ENCODE assay signal across 8 mouse cellular contexts in genomic region chr12:72757086-72757485, GRCm38 (mm10). TPM values are rescaled to one million over a fixed set of nuclear protein-coding genes. Genes with fewer than 3 reads are reported as not detected.
DNase-seq lines count a peak whose midpoint lies in the region; ATAC-seq lines count a peak whose summit lies in the region.

TSS of gene Ppm1a (plus strand) at chr12:72757455.

- H3K9ac ChIP-seq in kidney, embryonic 14.5 days (ENCODE audit: low read depth, low read length): no peak within 1 kb of the TSS
- H3K9ac ChIP-seq in forebrain, embryonic 15.5 days (replicated peaks): no peak within 1 kb of the TSS
- no peak within 1 kb of the TSS for H3K9ac ChIP-seq in liver, embryonic 12.5 days

- DNase-seq in kidney, adult 18-20 months: no peak
- peak; percentile 16 for DNase-seq in adrenal gland, adult 2 months
- peak; percentile 59 for DNase-seq in hindbrain, embryonic 10.5 days (ENCODE audit: low spot score)
- peak; percentile 35 for DNase-seq in retina, postnatal 1 day
- DNase-seq in kidney, postnatal 36 days: no peak

- no peaks in the 10 kb centered on the region for H3K27me3 ChIP-seq in kidney, embryonic 14.5 days (ENCODE audit: control insufficient read depth, insufficient read depth, low read length)
- no peaks in the 10 kb centered on the region for H3K27me3 ChIP-seq in forebrain, embryonic 15.5 days
- no peaks in the 10 kb centered on the region for H3K27me3 ChIP-seq in hindbrain, embryonic 10.5 days (ENCODE audit: insufficient read depth, poor library complexity, severe bottlenecking)
- H3K27me3 ChIP-seq in liver, embryonic 12.5 days (replicated peaks): no peaks in the 10 kb centered on the region

- H3K36me3 ChIP-seq in kidney, embryonic 14.5 days (ENCODE audit: control insufficient read depth, insufficient read depth, low read length): no peaks in the 10 kb centered on the region
- no peaks in the 10 kb centered on the region for H3K36me3 ChIP-seq in forebrain, embryonic 15.5 days
- no peaks in the 10 kb centered on the region for H3K36me3 ChIP-seq in hindbrain, embryonic 10.5 days
- H3K36me3 ChIP-seq in liver, embryonic 12.5 days: no peaks in the 10 kb centered on the region

- H3K27ac ChIP-seq in kidney, embryonic 14.5 days (ENCODE audit: low read depth, low read length): no peak within 1 kb of the TSS
- no peak within 1 kb of the TSS for H3K27ac ChIP-seq in forebrain, embryonic 15.5 days (replicated peaks)
- H3K27ac ChIP-seq in hindbrain, embryonic 10.5 days: peak within 1 kb of the TSS; percentile 82
- no peak within 1 kb of the TSS for H3K27ac ChIP-seq in liver, embryonic 12.5 days

- 15% methylated on average over 4 of the region's 4 CpGs for WGBS in kidney, embryonic 14.5 days
- 15% methylated on average over 4 of the region's 4 CpGs for WGBS in forebrain, embryonic 15.5 days
- 11% methylated on average over 4 of the region's 4 CpGs for WGBS in hindbrain, embryonic 10.5 days
- 15% methylated on average over 4 of the region's 4 CpGs for WGBS in liver, embryonic 12.5 days (ENCODE audit: insufficient replicate concordance)

- no peak for ATAC-seq in kidney, embryonic 14.5 days (ENCODE audit: low FRiP score, low TSS enrichment)
- no peak for ATAC-seq in forebrain, embryonic 15.5 days (replicated peaks)
- ATAC-seq in liver, embryonic 12.5 days: no peak

- H3K4me2 ChIP-seq in kidney, embryonic 14.5 days (replicated peaks; ENCODE audit: low read depth, low read length): no peak within 1 kb of the TSS
- H3K4me2 ChIP-seq in forebrain, embryonic 15.5 days (replicated peaks): no peak within 1 kb of the TSS
- H3K4me2 ChIP-seq in liver, embryonic 12.5 days: no peak within 1 kb of the TSS

- no peaks in the 10 kb centered on the region for H3K9me3 ChIP-seq in kidney, embryonic 14.5 days (ENCODE audit: control insufficient read depth, low read length)
- H3K9me3 ChIP-seq in forebrain, embryonic 15.5 days: no peaks in the 10 kb centered on the region
- no peaks in the 10 kb centered on the region for H3K9me3 ChIP-seq in hindbrain, embryonic 10.5 days
- no peaks in the 10 kb centered on the region for H3K9me3 ChIP-seq in liver, embryonic 12.5 days (replicated peaks)

- H3K4me3 ChIP-seq in kidney, embryonic 14.5 days (ENCODE audit: low read length): no peak within 1 kb of the TSS
- no peak within 1 kb of the TSS for H3K4me3 ChIP-seq in forebrain, embryonic 15.5 days
- H3K4me3 ChIP-seq in hindbrain, embryonic 10.5 days: 0 out of 2 replicates have a peak within 1 kb of the TSS, but pooled peaks have one; percentile 6
- H3K4me3 ChIP-seq in liver, embryonic 12.5 days: no peak within 1 kb of the TSS

- H3K4me1 ChIP-seq in kidney, embryonic 14.5 days (ENCODE audit: control insufficient read depth, insufficient read depth, low read length): peaks cover 5% of the 10 kb centered on the region; the same call in 1 of the 2 replicates
- peaks cover 8% of the 10 kb centered on the region for H3K4me1 ChIP-seq in forebrain, embryonic 15.5 days
- peaks cover 28% of the 10 kb centered on the region for H3K4me1 ChIP-seq in hindbrain, embryonic 10.5 days (replicated peaks)
- H3K4me1 ChIP-seq in liver, embryonic 12.5 days: peaks cover 24% of the 10 kb centered on the region

RNA-seq across cellular contexts. Expression of gene Ppm1a, which starts in this region (rescaled TPM):
- 58.2 and 73.8 TPM in 2 replicates for polyA plus RNA-seq in kidney, embryonic 14.5 days (2014; fragmentation: Nextera tagmentation; extraction: Ambion mirVana)
- 100 to 1,000 TPM; 232 to 265 TPM for total RNA-seq in adrenal gland, adult 2 months (2021)
- 39.0 and 48.1 TPM in 2 replicates for polyA plus RNA-seq in adrenal gland, adult 2 months (2012; rRNA removed)
- 55.2 and 66.9 TPM in 2 replicates for polyA plus RNA-seq in forebrain, embryonic 15.5 days (2015; fragmentation: Nextera tagmentation; extraction: Ambion mirVana)
- 43.9 and 54.3 TPM in 2 replicates for polyA plus RNA-seq in hindbrain, embryonic 10.5 days (2016; fragmentation: Nextera tagmentation; extraction: Ambion mirVana)
- 47.3 and 52.6 TPM in 2 replicates for polyA plus RNA-seq in liver, embryonic 12.5 days (2016; fragmentation: Nextera tagmentation; extraction: Ambion mirVana)

Comparison
In these comparisons a context has a peak if more than half of its experiments do, and no peak if none do; other contexts are left out.
1. DNase-seq: peak in adrenal gland, adult 2 months (single experiment), hindbrain, embryonic 10.5 days (single experiment) and retina, postnatal 1 day (single experiment); none in kidney, adult 18-20 months (single experiment) and kidney, postnatal 36 days (0 of 2).